Mouse (Mus musculus) bone marrow, adult 2 months (tissue): Measurements from ENCODE around the gene Nbas. TPM values are rescaled to one million over a fixed set of nuclear protein-coding genes. Genes with fewer than 3 reads are reported as not detected.

ENCODE experiments used
- H3K27ac ChIP-seq: fragments of 200-500 bp; 2 replicates; pipeline ENCODE4 v1.5.1; 2012; ENCODE audit warnings: low read depth, mild to moderate bottlenecking, control low read depth, inconsistent platforms, low read length; ENCODE audit not compliant: control insufficient read depth, poor library complexity, insufficient read depth
- H3K4me1 ChIP-seq: fragments of 200-500 bp; 2 replicates; pipeline ENCODE4 v1.6.1; 2011; ENCODE audit warnings: low read length; ENCODE audit not compliant: control insufficient read depth, insufficient read depth
- H3K4me3 ChIP-seq: fragments of 200-500 bp; replicated peaks from 2 replicates; pipeline ENCODE3; 2011; ENCODE audit warnings: mild to moderate bottlenecking, low read depth, low read length, control low read depth; ENCODE audit not compliant: control insufficient read depth
- CTCF ChIP-seq: fragments of 200-500 bp; IDR thresholded peaks from 2 replicates; pipeline ENCODE4 v1.5.1; 2011; ENCODE audit warnings: low read length, control low read depth; ENCODE audit not compliant: control insufficient read depth, insufficient read depth
- POLR2A ChIP-seq: fragments of 200-500 bp; IDR thresholded peaks from 2 replicates; pipeline ENCODE4 v1.6.1; 2011; ENCODE audit warnings: low read depth, mild to moderate bottlenecking, control low read depth, low read length, borderline replicate concordance; ENCODE audit not compliant: control insufficient read depth
- WGBS: fragments of 180-500 bp; shearing (Covaris S2); methylation state at CpG from one replicate; pipeline ENCODE4 v1.1.7; 2018; 5-methylcytosine and 5-hydroxymethylcytosine counted together
- polyA plus RNA-seq: library from polyadenylated mRNA; stranded (reverse); fragments of >200 nt; gene quantifications from 2 replicates; pipeline ENCODE4 v1.2.4, GENCODE M21; 2011; ENCODE audit warnings: low replicate concordance; ENCODE audit not compliant: missing spikeins, insufficient read depth, insufficient read length

The Nbas gene
- polyA plus RNA-seq, 1 experiment, result 4.6 TPM

- no peaks in the 10 kb centered on the region for H3K4me1 ChIP-seq
- no peak overlapping the region for H3K27ac ChIP-seq
- 89% methylated on average over 5 of the region's 5 CpGs for WGBS
- TF ChIP-seq POLR2A (no peak), CTCF (no peak)
- no peak overlapping the region for H3K4me3 ChIP-seq
Measured at GRCm38 (mm10) chr12:13575605-13576600, 307.0 kb downstream of the Nbas start.

- Histone ChIP-seq H3K4me1 (no peaks in the 10 kb centered on the region), H3K4me3 (no peak overlapping the region), H3K27ac (no peak overlapping the region)
- 77% methylated on average over 4 of the region's 4 CpGs for WGBS
- TF ChIP-seq POLR2A (no peak), CTCF (no peak)
Measured at GRCm38 (mm10) chr12:13576761-13577160, 307.8 kb downstream of the Nbas start.

- 87% methylated on average over 1 of the region's 1 CpGs for WGBS
- TF ChIP-seq CTCF (no peak), POLR2A (no peak)
- no peak overlapping the region for H3K4me3 ChIP-seq
- H3K27ac ChIP-seq, result no peak overlapping the region
- H3K4me1 ChIP-seq, result no peaks in the 10 kb centered on the region; the same call in 1 of the 2 replicates
Measured at GRCm38 (mm10) chr12:13580796-13581195, 311.9 kb downstream of the Nbas start.

- 87% methylated on average over 6 of the region's 6 CpGs for WGBS
- H3K4me3 ChIP-seq, result no peak overlapping the region
- TF ChIP-seq POLR2A, result no peak
Measured at GRCm38 (mm10) chr12:13583386-13583785, 314.5 kb downstream of the Nbas start.

GRCm38 (mm10) chr12:13585527-13586156, 316.7 kb downstream of the Nbas start:
- WGBS, result 79% methylated on average over 6 of the region's 6 CpGs
- Histone ChIP-seq H3K27ac (no peak overlapping the region), H3K4me3 (no peak overlapping the region), H3K4me1 (no peaks in the 10 kb centered on the region; the same call in 1 of the 2 replicates)
- no peak for TF ChIP-seq POLR2A

More at GRCm38 (mm10) chr12:13583386-13583785, 314.5 kb downstream of the Nbas start:
- no peaks in the 10 kb centered on the region; the same call in 1 of the 2 replicates for H3K4me1 ChIP-seq
- no peak overlapping the region for H3K27ac ChIP-seq

- WGBS, result 86% methylated on average over 4 of the region's 4 CpGs
- Histone ChIP-seq H3K4me1 (no peaks in the 10 kb centered on the region; the same call in 1 of the 2 replicates), H3K4me3 (no peak overlapping the region), H3K27ac (no peak overlapping the region)
- no peak for TF ChIP-seq CTCF
- no peak for TF ChIP-seq POLR2A
Measured at GRCm38 (mm10) chr12:13587675-13588074, 318.7 kb downstream of the Nbas start.

GRCm38 (mm10) chr12:13589021-13589420, 320.1 kb downstream of the Nbas start:
- Histone ChIP-seq H3K27ac (no peak overlapping the region), H3K4me3 (no peak overlapping the region), H3K4me1 (no peaks in the 10 kb centered on the region)
- TF ChIP-seq CTCF, result no peak
- 86% methylated on average over 5 of the region's 5 CpGs for WGBS

GRCm38 (mm10) chr12:13594746-13595469, 326.0 kb downstream of the Nbas start:
- Histone ChIP-seq H3K4me3 (no peak overlapping the region), H3K27ac (no peak overlapping the region), H3K4me1 (no peaks in the 10 kb centered on the region)
- TF ChIP-seq POLR2A, result no peak
- no peak for TF ChIP-seq CTCF
- WGBS, result 73% methylated on average over 9 of the region's 9 CpGs
